Comparison of ENCODE assay signal across 9 mouse cellular contexts in the genomic region with DNA sequence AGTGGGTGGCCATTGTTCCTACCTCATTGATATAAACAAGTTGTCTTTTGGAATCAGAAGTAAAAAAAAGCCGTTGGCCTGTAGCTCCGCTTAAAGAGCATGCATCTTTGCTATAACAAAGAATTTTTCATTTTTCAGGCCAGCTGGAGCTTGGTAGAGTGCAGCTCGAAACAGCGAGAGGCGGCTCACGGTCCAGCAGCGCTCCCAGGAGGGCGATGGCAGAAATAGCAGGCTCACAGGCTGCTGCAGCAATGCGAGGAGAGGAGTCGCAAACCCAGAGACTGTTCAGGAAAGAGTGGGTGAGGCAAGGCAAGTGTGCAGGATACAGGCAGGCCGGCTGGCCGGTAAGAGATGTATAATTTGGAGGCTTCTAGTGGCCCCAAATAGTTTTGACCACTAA. TPM values are rescaled to one million over a fixed set of nuclear protein-coding genes. Genes with fewer than 3 reads are reported as not detected.
A peak's percentile ranks its signal among the peaks of the same experiment; 100 is the strongest.
DNase-seq lines count a peak whose midpoint lies in the region; ATAC-seq and TF ChIP-seq lines count a peak whose summit lies in the region.
"Had no signal": no experiment of that assay in that cellular context is flagged by ENCODE, and none has a peak within 500 bp of the region (broad histone marks: within the 10 kb centered on the region; RNA-seq: fewer than 3 reads in every experiment).

No protein-coding gene starts in this region.

- H3K27me3 ChIP-seq in midbrain, embryonic 16.5 days (ENCODE audit: control insufficient read depth, insufficient read depth, low read depth, low read length) = no peaks in the 10 kb centered on the region
- H3K27me3 ChIP-seq: heart, embryonic 15.5 days had no signal

- WGBS in midbrain, embryonic 16.5 days = 14% methylated on average over 12 of the region's 12 CpGs

- ATAC-seq in CD4-positive, CD25-positive, alpha-beta regulatory T cell, adult 4 months = no peak
- ATAC-seq in hematopoietic stem cell, adult 5-6 weeks (replicated peaks in 1 of 2; ENCODE audit: insufficient read depth in 1 of 2, low FRiP score in 2 of 2, low TSS enrichment in 1 of 2, low read depth in 1 of 2, poor library complexity in 2 of 2, severe bottlenecking in 2 of 2) = peak; percentile 76 to 84
- ATAC-seq in midbrain, embryonic 16.5 days = peak; percentile 95

- H3K9me3 ChIP-seq in midbrain, embryonic 16.5 days (replicated peaks; ENCODE audit: control insufficient read depth, low read length, poor library complexity, severe bottlenecking) = 0 out of 2 replicates have a peak, but pooled peaks cover 2% of the 10 kb centered on the region
- H3K9me3 ChIP-seq: heart, embryonic 15.5 days had no signal

- intact Hi-C loops in left cerebral cortex, postnatal 14 days (cut with DNase I) = loop anchor here (10.0 kb wide), 1 partner anchor 814 kb away; no protein-coding TSS in a partner anchor

- no peak overlapping the region for H3K4me3 ChIP-seq in embryonic fibroblast, embryonic 13.5 days (ENCODE audit: insufficient read depth, low read length)
- H3K4me3 ChIP-seq in midbrain, embryonic 16.5 days (ENCODE audit: low read depth, low read length) = no peak overlapping the region
- H3K4me3 ChIP-seq: heart, embryonic 15.5 days had no signal

- H3K9ac ChIP-seq in midbrain, embryonic 16.5 days (ENCODE audit: low read depth, low read length) = no peak overlapping the region
- H3K9ac ChIP-seq: heart, embryonic 15.5 days had no signal

- H3K36me3 ChIP-seq in midbrain, embryonic 16.5 days (ENCODE audit: control insufficient read depth, insufficient read depth, low read length) = no peaks in the 10 kb centered on the region
- H3K36me3 ChIP-seq: heart, embryonic 15.5 days had no signal

- no peak for TF ChIP-seq POLR2A in embryonic fibroblast, embryonic 13.5 days (IDR thresholded peaks at IDR 0.05; ENCODE audit: low read depth, low read length)

- TF ChIP-seq CTCF in embryonic fibroblast, embryonic 13.5 days (IDR thresholded peaks at IDR 0.05; ENCODE audit: borderline replicate concordance, insufficient read depth, low read length) = peak; percentile 75; the same call in 1 of the 2 replicates

- no peaks in the 10 kb centered on the region for H3K4me1 ChIP-seq in embryonic fibroblast, embryonic 13.5 days (ENCODE audit: control insufficient read depth, insufficient read depth, low read length)
- H3K4me1 ChIP-seq in midbrain, embryonic 16.5 days (ENCODE audit: control insufficient read depth, insufficient read depth, low read length) = no peaks in the 10 kb centered on the region
- H3K4me1 ChIP-seq: heart, embryonic 15.5 days had no signal

- DNase-seq in CD4-positive, CD25-positive, alpha-beta regulatory T cell, adult 2 months (ENCODE audit: low read depth, low spot score) = peak; percentile 2
- peak; percentile 13 for DNase-seq in adrenal gland, postnatal 25 days
- DNase-seq in left cerebral cortex, postnatal 14 days (ENCODE audit: low spot score in 2 of 2) = peak; percentile 69 to 80
- DNase-seq in testis, postnatal 10 days (ENCODE audit: low spot score) = peak; percentile 54

- H3K4me2 ChIP-seq in midbrain, embryonic 16.5 days (ENCODE audit: low read length) = no peak overlapping the region
- H3K4me2 ChIP-seq: heart, embryonic 15.5 days had no signal

- no peak overlapping the region for H3K27ac ChIP-seq in embryonic fibroblast, embryonic 13.5 days (ENCODE audit: insufficient read depth, low read length)
- H3K27ac ChIP-seq in midbrain, embryonic 16.5 days (ENCODE audit: low read length) = no peak overlapping the region
- H3K27ac ChIP-seq: heart, embryonic 15.5 days had no signal

RNA-seq across cellular contexts. Expression of gene Neil3, which starts 42.0 kb away (rescaled TPM):
- 1 to 10 TPM; 1.9 to 4.9 TPM for polyA plus RNA-seq in CD4-positive, CD25-positive, alpha-beta regulatory T cell, adult 4 months (2017; shearing (Covaris generic))
- 2.6 and 3.8 TPM in 2 replicates for total RNA-seq in adrenal gland, postnatal 25 days (2021)
- 7.7 and 13.3 TPM in 2 replicates for polyA plus RNA-seq in embryonic fibroblast, embryonic 13.5 days (2011; ENCODE audit: insufficient read length, low read depth, missing spikeins)
- total RNA-seq in hematopoietic stem cell, adult 5-6 weeks (2017) = 37.5 and 44.9 TPM in 2 replicates
- under 1 TPM; 0.24 to 0.85 TPM for total RNA-seq in left cerebral cortex, postnatal 14 days (2021)
- 3.1 and 4.7 TPM in 2 replicates for polyA plus RNA-seq in midbrain, embryonic 16.5 days (2015; fragmentation: Nextera tagmentation; extraction: Ambion mirVana)

Comparison
In these comparisons a context has a peak if more than half of its experiments do, and no peak if none do; other contexts are left out.
1. DNase-seq: peak in every context shown above with its lines; median percentile 74 in left cerebral cortex, postnatal 14 days; 54 in testis, postnatal 10 days; 13 in adrenal gland, postnatal 25 days; 2 in CD4-positive, CD25-positive, alpha-beta regulatory T cell, adult 2 months.